Comparison of ENCODE assay signal across 8 mouse cellular contexts in genomic region chr5:24577183-24577929, GRCm38 (mm10). TPM values are rescaled to one million over a fixed set of nuclear protein-coding genes. Genes with fewer than 3 reads are reported as not detected.
DNase-seq lines count a peak whose midpoint lies in the region; ATAC-seq and TF ChIP-seq lines count a peak whose summit lies in the region.

Gene Abcf2 (minus strand): TSS chr5:24577467.

- peaks cover 22% of the 10 kb centered on the region for H3K4me1 ChIP-seq in hindbrain, embryonic 10.5 days (replicated peaks)
- peaks cover 6% of the 10 kb centered on the region; the same call in 1 of the 2 replicates for H3K4me1 ChIP-seq in lung, postnatal 0 days (ENCODE audit: insufficient read depth, low read depth, low read length)

- no peak; the same call in 1 of the 2 replicates for TF ChIP-seq CTCF in lung, postnatal 0 days (IDR thresholded peaks at IDR 0.05)

- H3K27me3 ChIP-seq in hindbrain, embryonic 10.5 days (ENCODE audit: insufficient read depth, poor library complexity, severe bottlenecking): no peaks in the 10 kb centered on the region
- H3K27me3 ChIP-seq in lung, postnatal 0 days (replicated peaks; ENCODE audit: insufficient read depth, low read length): no peaks in the 10 kb centered on the region

- peak; percentile 100 for DNase-seq in MN1 (ENCODE audit: low spot score)
- peak; percentile 100 for DNase-seq in cerebellum, adult 9-10 months
- DNase-seq in hindbrain, embryonic 10.5 days (ENCODE audit: low spot score): peak; percentile 100
- peak; percentile 100 for DNase-seq in layer of hippocampus, adult 9-11 months
- peak; percentile 99 for DNase-seq in lung, postnatal 0 days (ENCODE audit: low spot score)
- peak; percentile 100 for DNase-seq in ovary, postnatal 14 days (ENCODE audit: low spot score)
- peak; percentile 99 for DNase-seq in thymus, postnatal 14 days

- TF ChIP-seq EP300 in lung, postnatal 0 days (IDR thresholded peaks at IDR 0.05): peak; percentile 69

- peak within 1 kb of the TSS; percentile 70 for H3K9ac ChIP-seq in lung, postnatal 0 days (replicated peaks; ENCODE audit: low read depth)

- H3K36me3 ChIP-seq in hindbrain, embryonic 10.5 days: peaks cover 31% of the 10 kb centered on the region
- H3K36me3 ChIP-seq in lung, postnatal 0 days (ENCODE audit: insufficient read depth, low read length): peaks cover 5% of the 10 kb centered on the region; the same call in 1 of the 2 replicates

- H3K9me3 ChIP-seq in hindbrain, embryonic 10.5 days: no peaks in the 10 kb centered on the region
- no peaks in the 10 kb centered on the region for H3K9me3 ChIP-seq in lung, postnatal 0 days (ENCODE audit: low read length)

- peak within 1 kb of the TSS; percentile 93 for H3K27ac ChIP-seq in hindbrain, embryonic 10.5 days
- H3K27ac ChIP-seq in lung, postnatal 0 days (ENCODE audit: low read length): peak within 1 kb of the TSS; percentile 85

- H3K4me2 ChIP-seq in lung, postnatal 0 days (replicated peaks; ENCODE audit: low read depth, low read length): peak within 1 kb of the TSS; percentile 83

- ATAC-seq in frontal cortex, adult (ENCODE audit: low TSS enrichment): peak; percentile 96
- ATAC-seq in lung, postnatal 0 days: peak; percentile 97

- WGBS in hindbrain, embryonic 10.5 days: under 1% methylated on average over 48 of the region's 48 CpGs
- WGBS in lung, postnatal 0 days: under 1% methylated on average over 45 of the region's 48 CpGs

- H3K4me3 ChIP-seq in hindbrain, embryonic 10.5 days: peak within 1 kb of the TSS; percentile 87
- H3K4me3 ChIP-seq in lung, postnatal 0 days (ENCODE audit: low read depth, low read length): peak within 1 kb of the TSS; percentile 68

RNA-seq across cellular contexts. Expression of gene Abcf2, which starts in this region (rescaled TPM):
- polyA plus RNA-seq in hindbrain, embryonic 10.5 days (2016; fragmentation: Nextera tagmentation; extraction: Ambion mirVana): 125 and 159 TPM in 2 replicates
- 47.7 TPM in 2 replicates for polyA plus RNA-seq in lung, postnatal 0 days (2015; fragmentation: Nextera tagmentation; extraction: Ambion mirVana)

Comparison
In these comparisons a context has a peak if more than half of its experiments do, and no peak if none do; other contexts are left out.
1. Peak in every context shown above with its lines: DNase-seq, ATAC-seq, H3K4me3 ChIP-seq and H3K27ac ChIP-seq.